Mouse (Mus musculus) liver, embryonic 14.5 days (tissue): Measurements from ENCODE around the gene Exog. TPM values are rescaled to one million over a fixed set of nuclear protein-coding genes. Genes with fewer than 3 reads are reported as not detected.

ENCODE experiments used
- ATAC-seq: fragments of 200-750 bp; cut with Nextera tagmentation; 2 replicates; pipeline ENCODE4 v1.8.0; 2017; ENCODE audit warnings: moderate number of reproducible peaks, mild to moderate bottlenecking, moderate library complexity; ENCODE audit not compliant: insufficient read depth
- DNase-seq, 3 experiments: peaks; one replicate each; pipeline ENCODE4 v3.0.0-alpha.2; 2012 to 2013; ENCODE audit warnings: low read depth in 3 of 3, low spot score in 3 of 3
- H3K27ac ChIP-seq: fragments of 300-500 bp; sonication (generic); 2 replicates; pipeline ENCODE4 v1.5.1; 2014; ENCODE audit warnings: moderate library complexity, mild to moderate bottlenecking, control low read depth, inconsistent platforms
- H3K27me3 ChIP-seq: fragments of 300-500 bp; sonication (generic); 2 replicates; pipeline ENCODE4 v1.6.1; 2014; ENCODE audit warnings: mild to moderate bottlenecking, low read length, moderate library complexity; ENCODE audit not compliant: control insufficient read depth, insufficient read depth
- H3K36me3 ChIP-seq: fragments of 300-500 bp; sonication (generic); replicated peaks from 2 replicates; pipeline ENCODE4 v1.6.1; 2014; ENCODE audit warnings: low read depth; ENCODE audit not compliant: control insufficient read depth, insufficient read depth
- H3K4me1 ChIP-seq, 2 experiments: fragments of 200-500 bp in 1 of 2; fragments of 300-500 bp in 1 of 2; sonication (generic) in 1 of 2; replicated peaks; 2 replicates each; pipeline ENCODE4 v1.6.1; 2012 to 2014; ENCODE audit warnings: antibody characterized with exemption in 1 of 2, inconsistent platforms in 1 of 2, low read length in 1 of 2; ENCODE audit not compliant: control insufficient read depth in 2 of 2, insufficient read depth in 2 of 2
- H3K4me2 ChIP-seq: fragments of 300-500 bp; sonication (generic); 2 replicates; pipeline ENCODE4 v1.6.1; 2014; ENCODE audit warnings: low read depth, mild to moderate bottlenecking, control low read depth, moderate library complexity
- H3K4me3 ChIP-seq, 2 experiments: fragments of 200-500 bp in 1 of 2; fragments of 300-500 bp in 1 of 2; sonication (generic) in 1 of 2; 2 replicates each; pipeline ENCODE4 v1.5.1; 2012 to 2014; ENCODE audit warnings: low read depth in 2 of 2, low read length in 2 of 2, mild to moderate bottlenecking in 2 of 2, control low read depth in 1 of 2, inconsistent platforms in 1 of 2, moderate library complexity in 1 of 2; ENCODE audit not compliant: insufficient read depth in 1 of 2
- H3K9ac ChIP-seq: fragments of 300-500 bp; sonication (generic); replicated peaks from 2 replicates; pipeline ENCODE4 v1.6.1; 2014; ENCODE audit warnings: mild to moderate bottlenecking, control low read depth, moderate library complexity
- H3K9me3 ChIP-seq: fragments of 300-500 bp; sonication (generic); 2 replicates; pipeline ENCODE4 v1.6.1; 2016; ENCODE audit warnings: low read length, mixed read lengths; ENCODE audit not compliant: control insufficient read depth
- CTCF ChIP-seq: IDR thresholded peaks from 2 replicates; pipeline ENCODE4 v1.5.1; 2016; ENCODE audit warnings: antibody characterized with exemption, low read depth, control low read depth
- EP300 ChIP-seq: IDR thresholded peaks from 2 replicates; pipeline ENCODE4 v1.6.1; 2016; ENCODE audit warnings: antibody characterized with exemption, low read depth
- WGBS: fragments of 180-500 bp; shearing (Covaris S2); extraction: QIAGEN DNeasy Blood & Tissue Kit; methylation state at CpG from one replicate; pipeline ENCODE4 v1.1.7; 2014; ENCODE audit not compliant: insufficient replicate concordance; 5-methylcytosine and 5-hydroxymethylcytosine counted together
- polyA plus RNA-seq, 2 experiments: library from polyadenylated mRNA; depleted of rRNA in 1 of 2; stranded (reverse) in 1 of 2; unstranded in 1 of 2; fragments of >200 nt; fragmentation: Nextera tagmentation in 1 of 2; extraction: Ambion mirVana in 1 of 2; gene quantifications; 2 replicates each; pipeline versions ENCODE4 v1.2.1 to v1.2.3; 2012 to 2014

Exog gene
- polyA plus RNA-seq, 2 experiments, result 2.4 to 6.0 TPM

GRCm38 (mm10) chr9:119469691-119470353, 25.1 kb downstream of the Exog start:
- DNase-seq (peak; percentile 14 to 36 (median 28)), ATAC-seq (peak; percentile 93)
- TF ChIP-seq EP300 (peak; percentile 62), CTCF (no peak)
- no peaks in the 10 kb centered on the region for H3K27me3 ChIP-seq
- H3K27ac ChIP-seq, result no peak overlapping the region
- H3K4me1 ChIP-seq, result peaks cover 8 to 20% of the 10 kb centered on the region in 2 experiments
- no peak overlapping the region for H3K4me3 ChIP-seq
- H3K9ac ChIP-seq, result no peak overlapping the region
- H3K9me3 ChIP-seq, result no peaks in the 10 kb centered on the region
- H3K4me2 ChIP-seq, result peak overlapping the region; percentile 33
- H3K36me3 ChIP-seq, result no peaks in the 10 kb centered on the region
- WGBS, result 51% methylated on average over 8 of the region's 8 CpGs

GRCm38 (mm10) chr9:119472412-119472918, 27.7 kb downstream of the Exog start:
- H3K36me3 ChIP-seq, result no peaks in the 10 kb centered on the region
- no peaks in the 10 kb centered on the region for H3K9me3 ChIP-seq
- no peak overlapping the region for H3K9ac ChIP-seq
- ATAC-seq (no peak), DNase-seq (no peak)
- no peak overlapping the region for H3K4me2 ChIP-seq
- H3K4me3 ChIP-seq, result no peak overlapping the region
- peaks cover 8 to 20% of the 10 kb centered on the region in 2 experiments for H3K4me1 ChIP-seq
- TF ChIP-seq CTCF (no peak), EP300 (no peak)
- H3K27me3 ChIP-seq, result no peaks in the 10 kb centered on the region
- 69% methylated on average over 11 of the region's 11 CpGs for WGBS
- no peak overlapping the region for H3K27ac ChIP-seq

- TF ChIP-seq CTCF, result no peak
- TF ChIP-seq EP300, result no peak
- ATAC-seq (no peak), DNase-seq (no peak)
- 79% methylated on average over 1 of the region's 1 CpGs for WGBS
- H3K4me2 ChIP-seq, result no peak overlapping the region
- no peaks in the 10 kb centered on the region for H3K9me3 ChIP-seq
- H3K4me1 ChIP-seq, result peaks cover 8 to 20% of the 10 kb centered on the region in 2 experiments
- H3K9ac ChIP-seq, result no peak overlapping the region
- no peak overlapping the region for H3K4me3 ChIP-seq
- no peaks in the 10 kb centered on the region for H3K36me3 ChIP-seq
- H3K27ac ChIP-seq, result no peak overlapping the region
- H3K27me3 ChIP-seq, result no peaks in the 10 kb centered on the region
Measured at GRCm38 (mm10) chr9:119473011-119473410, 28.3 kb downstream of the Exog start.

- Histone ChIP-seq H3K4me2 (no peak overlapping the region), H3K4me3 (no peak overlapping the region), H3K27me3 (no peaks in the 10 kb centered on the region), H3K4me1 (peaks cover 8 to 20% of the 10 kb centered on the region in 2 experiments), H3K9me3 (no peaks in the 10 kb centered on the region), H3K9ac (no peak overlapping the region), H3K27ac (no peak overlapping the region), H3K36me3 (no peaks in the 10 kb centered on the region)
- ATAC-seq (no peak), DNase-seq (no peak)
- no peak for TF ChIP-seq EP300
- 59% methylated on average over 9 of the region's 9 CpGs for WGBS
Measured at GRCm38 (mm10) chr9:119473608-119474164, 28.9 kb downstream of the Exog start.

GRCm38 (mm10) chr9:119474717-119475611, 30.2 kb downstream of the Exog start:
- H3K36me3 ChIP-seq, result no peaks in the 10 kb centered on the region
- no peaks in the 10 kb centered on the region for H3K27me3 ChIP-seq
- no peak overlapping the region for H3K4me3 ChIP-seq
- DNase-seq (no peak), ATAC-seq (no peak)
- no peak overlapping the region for H3K9ac ChIP-seq
- no peak overlapping the region for H3K4me2 ChIP-seq
- H3K4me1 ChIP-seq, result peaks cover 0 to 9% of the 10 kb centered on the region in 2 experiments; a peak in 2 of 4 replicates
- WGBS, result 63% methylated on average over 15 of the region's 15 CpGs
- no peaks in the 10 kb centered on the region for H3K9me3 ChIP-seq
- TF ChIP-seq CTCF (no peak), EP300 (no peak)
- H3K27ac ChIP-seq, result no peak overlapping the region
